Mouse (Mus musculus) Muller cell, postnatal 12 days (primary cell): ENCODE measurements at regions not wholly inside any gene's neighbourhood (a gene's known extent, or its start where the extent isn't known, plus 50 kb on each side); places are given as distances from the start of the nearest gene placed in this dataset.

Experiments
- DNase-seq: peaks from one replicate; pipeline ENCODE4 v3.0.0-alpha.2; 2015; ENCODE audit errors: inconsistent ontology term

GRCm38 (mm10) chr13:28697796-28698678, 255.5 kb downstream of the Sox4 start:
- DNase-seq, result no peak

- DNase-seq, result no peak
Measured at GRCm38 (mm10) chr13:28693078-28693477, 260.4 kb downstream of the Sox4 start.

- no peak for DNase-seq
Measured at GRCm38 (mm10) chr13:28692587-28692986, 260.9 kb downstream of the Sox4 start.

- peak; percentile 72 for DNase-seq
Measured at GRCm38 (mm10) chr13:28690511-28691160, 262.9 kb downstream of the Sox4 start.

GRCm38 (mm10) chr13:28687838-28688237, 265.7 kb downstream of the Sox4 start:
- DNase-seq, result no peak

- no peak for DNase-seq
Measured at GRCm38 (mm10) chr13:28684311-28684710, 269.2 kb downstream of the Sox4 start.

- no peak for DNase-seq
Measured at GRCm38 (mm10) chr13:28680266-28680665, 273.2 kb downstream of the Sox4 start.

GRCm38 (mm10) chr13:28673622-28674021, 279.9 kb downstream of the Sox4 start:
- DNase-seq, result no peak

GRCm38 (mm10) chr13:28671543-28671942, 282.0 kb downstream of the Sox4 start:
- DNase-seq, result no peak

- no peak for DNase-seq
Measured at GRCm38 (mm10) chr13:28669832-28670585, 283.5 kb downstream of the Sox4 start.

GRCm38 (mm10) chr13:28666832-28667231, 286.7 kb downstream of the Sox4 start:
- no peak for DNase-seq

- DNase-seq, result no peak
Measured at GRCm38 (mm10) chr13:28665150-28665549, 288.4 kb downstream of the Sox4 start.

- DNase-seq, result no peak
Measured at GRCm38 (mm10) chr13:28664698-28665097, 288.8 kb downstream of the Sox4 start.

GRCm38 (mm10) chr13:28663950-28664681, 289.4 kb downstream of the Sox4 start:
- no peak for DNase-seq

GRCm38 (mm10) chr13:28663459-28663858, 290.1 kb downstream of the Sox4 start:
- no peak for DNase-seq

- DNase-seq, result no peak
Measured at GRCm38 (mm10) chr13:28662316-28662752, 291.2 kb downstream of the Sox4 start.

- DNase-seq, result peak; percentile 56
Measured at GRCm38 (mm10) chr13:28660151-28660550, 293.4 kb downstream of the Sox4 start.

GRCm38 (mm10) chr13:28658652-28659051, 294.9 kb downstream of the Sox4 start:
- DNase-seq, result no peak

GRCm38 (mm10) chr13:28654883-28655282, 298.6 kb downstream of the Sox4 start:
- no peak for DNase-seq

GRCm38 (mm10) chr13:28653362-28653761, 300.2 kb downstream of the Sox4 start:
- DNase-seq, result no peak

- DNase-seq, result peak; percentile 64
Measured at GRCm38 (mm10) chr13:28651810-28652209, 301.7 kb downstream of the Sox4 start.

GRCm38 (mm10) chr13:28645881-28646280, 307.6 kb downstream of the Sox4 start:
- no peak for DNase-seq
